Mouse (Mus musculus) thymus, adult 18-20 months (tissue): ENCODE data around the gene Dab1.

Source experiments
- DNase-seq, 2 experiments: peaks; one replicate each; pipeline ENCODE4 v3.0.0; 2022; ENCODE audit warnings: mixed read lengths in 2 of 2

Dab1 gene

DNA sequence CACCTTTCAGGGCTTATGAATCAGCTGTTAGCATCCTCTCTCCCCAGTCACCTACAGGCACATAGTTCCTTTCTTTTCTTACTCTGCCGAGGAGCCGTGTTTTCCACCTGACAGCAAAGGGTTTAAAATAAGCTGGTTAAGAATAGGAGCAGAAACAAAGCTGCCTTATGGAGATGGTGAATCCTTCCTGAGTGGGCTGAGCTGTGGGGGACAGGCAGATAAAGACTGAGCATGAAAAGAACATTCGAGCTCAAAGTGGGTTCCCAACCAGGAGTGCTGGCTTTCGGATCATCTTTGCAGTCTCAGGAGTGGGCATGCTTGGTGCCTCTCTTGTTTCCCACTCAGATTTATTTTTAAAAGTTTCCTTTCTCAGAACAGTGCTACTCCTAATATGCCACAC, 913.7 kb downstream of the Dab1 start:
- DNase-seq = no peak

DNA sequence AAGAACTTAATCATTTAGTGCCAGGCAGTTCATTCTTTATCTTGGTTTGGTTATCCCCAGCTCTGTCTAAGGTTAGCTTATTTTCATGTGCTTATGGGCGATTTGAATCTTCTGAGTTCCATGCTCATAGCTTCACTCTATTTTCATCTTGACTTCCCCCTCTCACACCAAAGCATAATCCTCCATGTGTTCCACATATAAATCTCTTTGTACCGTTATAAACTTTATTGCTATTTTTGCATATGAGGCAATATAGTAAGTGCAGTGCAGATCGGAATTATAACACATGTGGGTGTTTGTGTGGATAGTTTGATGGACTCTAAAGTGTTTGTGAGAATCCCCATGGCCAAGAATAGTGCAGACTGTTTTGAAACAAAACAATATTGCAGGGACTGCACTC, 919.3 kb downstream of the Dab1 start:
- DNase-seq = no peak

- no peak for DNase-seq
These were observed 919.9 kb downstream of the Dab1 start for GRCm38 (mm10) chr4:104539047-104539446.

GRCm38 (mm10) chr4:104547091-104547490, 927.9 kb downstream of the Dab1 start:
- no peak for DNase-seq

DNA sequence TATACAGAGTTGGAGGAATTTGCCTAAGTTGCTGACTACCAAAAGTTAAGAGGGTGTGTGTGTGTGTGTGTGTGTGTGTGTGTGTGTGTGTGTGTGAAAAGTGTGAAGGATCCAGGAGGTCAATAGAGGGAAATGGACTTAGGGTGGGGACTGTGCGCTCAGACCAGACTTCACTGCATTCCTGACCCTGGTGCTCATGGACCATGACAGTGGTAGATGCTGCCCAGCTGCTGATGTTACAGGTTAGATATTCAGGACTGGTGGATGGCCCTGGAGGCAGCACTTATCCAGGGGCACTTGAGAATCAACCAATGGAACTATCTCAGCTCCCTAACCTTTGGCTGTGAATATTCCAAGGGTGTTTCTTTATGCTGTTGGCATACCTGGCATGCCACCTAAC, 929.1 kb downstream of the Dab1 start:
- DNase-seq = no peak

- no peak for DNase-seq
These were observed 931.5 kb downstream of the Dab1 start for GRCm38 (mm10) chr4:104550581-104551205.

DNA sequence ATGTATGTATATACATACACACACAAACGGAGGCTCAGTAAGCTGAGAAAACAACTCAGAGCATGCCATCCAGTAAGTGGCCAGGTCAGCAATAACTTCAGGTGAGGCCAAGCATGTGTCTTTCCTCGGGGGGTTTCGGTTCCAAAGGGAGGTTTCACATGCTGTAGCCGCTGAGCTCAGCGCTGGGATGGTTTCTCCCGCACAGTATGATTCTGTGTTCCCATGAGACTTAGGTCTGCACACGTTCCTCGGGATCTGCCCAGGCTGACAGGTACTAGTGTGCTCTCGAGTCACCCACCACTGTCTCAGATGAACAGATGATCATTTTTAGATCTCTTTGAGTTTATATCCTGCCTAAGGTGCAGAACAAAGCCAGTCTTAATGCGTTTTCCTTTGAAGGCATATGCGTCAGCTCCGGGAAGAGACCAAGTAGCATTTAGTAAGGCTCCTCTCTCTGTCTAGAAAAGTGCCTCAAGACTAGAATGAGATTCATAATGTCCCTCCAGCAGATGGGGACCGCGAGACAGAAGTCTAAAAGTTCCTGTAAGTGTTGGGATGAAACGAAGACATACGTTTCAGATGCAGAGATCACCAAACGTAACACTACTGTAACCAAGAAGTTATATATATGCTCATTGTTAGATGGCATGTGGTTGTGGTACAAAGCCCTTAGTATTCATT, 932.4 kb downstream of the Dab1 start:
- DNase-seq = no peak

- DNase-seq = no peak
These were observed 936.2 kb downstream of the Dab1 start for GRCm38 (mm10) chr4:104555408-104555807.

DNA sequence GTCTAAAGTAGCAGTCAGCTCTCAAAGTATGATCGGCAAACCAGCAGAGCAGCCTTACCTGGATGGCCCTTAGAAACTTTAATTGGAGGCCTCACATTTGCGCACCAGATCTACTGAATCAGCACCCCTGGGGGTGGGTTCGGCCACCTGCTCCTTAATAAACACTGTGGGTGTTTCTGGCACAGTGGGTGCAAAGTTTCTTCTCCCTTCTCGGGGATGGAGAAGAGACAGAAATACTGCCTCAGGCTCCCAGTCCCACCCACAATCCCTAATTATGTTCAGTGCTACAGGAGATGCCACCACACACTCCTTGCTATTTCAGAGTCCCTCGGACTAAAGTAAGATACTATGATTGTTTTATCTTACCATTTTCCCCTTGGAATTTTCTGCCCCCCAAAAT, 944.4 kb downstream of the Dab1 start:
- DNase-seq = no peak

- DNase-seq = no peak
These were observed 951.4 kb downstream of the Dab1 start for GRCm38 (mm10) chr4:104570523-104570922.

- no peak for DNase-seq
These were observed 953.3 kb downstream of the Dab1 start for GRCm38 (mm10) chr4:104572440-104572839.

GRCm38 (mm10) chr4:104573419-104573818, 954.3 kb downstream of the Dab1 start:
- DNase-seq = no peak

DNA sequence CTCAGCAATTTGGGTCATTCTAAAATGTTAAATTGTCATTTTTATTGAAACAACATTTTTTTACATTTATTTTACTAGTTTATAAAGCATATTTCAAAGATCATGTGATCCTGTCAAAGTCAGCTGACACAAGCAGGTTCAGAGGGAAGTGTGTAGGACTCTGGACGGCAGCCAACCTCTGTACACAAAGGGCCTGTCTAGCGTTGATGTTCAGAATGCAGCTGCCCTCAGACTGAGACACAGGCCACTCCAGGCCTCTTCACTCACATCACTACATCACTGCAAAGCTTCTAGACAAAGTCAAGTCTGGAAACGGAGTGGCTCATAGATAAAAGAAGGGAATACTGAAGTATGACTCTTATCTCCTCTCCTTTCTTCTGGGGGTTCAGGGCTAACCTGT, 959.2 kb downstream of the Dab1 start:
- DNase-seq = no peak

- no peak for DNase-seq
These were observed 960.9 kb downstream of the Dab1 start for GRCm38 (mm10) chr4:104579946-104580544.

GRCm38 (mm10) chr4:104582726-104583125, 963.6 kb downstream of the Dab1 start:
- no peak for DNase-seq

- DNase-seq = no peak
These were observed 968.7 kb downstream of the Dab1 start for GRCm38 (mm10) chr4:104587826-104588225.

GRCm38 (mm10) chr4:104596936-104597335, 977.8 kb downstream of the Dab1 start:
- no peak for DNase-seq

DNA sequence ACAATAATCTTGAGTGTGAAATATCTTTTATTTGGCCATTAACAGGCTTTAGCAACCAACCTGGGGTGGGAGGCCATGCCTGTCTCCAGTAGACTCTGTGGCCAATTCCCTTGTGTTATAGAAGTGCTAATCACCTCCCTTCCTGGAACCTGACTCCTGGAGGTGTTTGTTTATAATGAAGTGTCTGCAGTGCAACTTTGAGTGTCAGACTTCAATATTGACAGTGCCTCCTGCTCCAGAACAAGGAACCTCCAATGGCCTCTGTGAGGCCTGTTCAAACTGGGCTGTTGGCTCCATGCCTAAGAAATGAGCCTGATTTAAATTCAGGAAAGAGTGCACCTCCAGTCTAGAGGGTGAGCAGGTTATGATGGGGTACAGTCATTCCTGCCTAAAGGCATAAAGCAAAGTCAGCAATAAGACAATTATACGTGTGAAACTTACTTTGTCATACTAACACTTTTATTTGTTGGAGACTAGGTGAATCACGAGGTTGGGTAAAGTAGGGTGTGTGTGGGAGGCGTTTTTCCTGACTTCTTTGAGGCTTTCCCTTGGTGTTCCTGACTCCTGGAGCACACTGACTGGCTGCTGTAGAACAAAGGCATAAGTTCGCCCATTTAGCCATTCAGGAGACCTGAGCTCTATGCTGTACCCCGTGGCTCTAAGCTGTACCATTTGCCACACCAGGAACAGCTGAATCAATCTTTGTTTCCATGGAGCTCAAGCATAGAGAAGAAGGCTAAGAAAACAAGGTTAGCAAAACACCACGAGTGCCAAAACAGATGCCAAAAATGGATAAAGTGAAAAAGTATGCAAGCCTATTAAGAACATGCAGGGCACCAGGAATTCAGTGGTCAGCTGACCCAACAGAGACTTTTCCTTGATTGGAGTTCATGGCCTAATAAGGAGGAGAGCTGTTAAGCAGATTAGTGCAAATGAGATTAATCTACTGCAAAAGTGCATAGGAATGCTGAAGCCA, 978.6 kb downstream of the Dab1 start:
- DNase-seq = no peak

- no peak for DNase-seq
These were observed 983.6 kb downstream of the Dab1 start for GRCm38 (mm10) chr4:104602804-104603203.

GRCm38 (mm10) chr4:104604298-104604697, 985.1 kb downstream of the Dab1 start:
- no peak for DNase-seq

DNA sequence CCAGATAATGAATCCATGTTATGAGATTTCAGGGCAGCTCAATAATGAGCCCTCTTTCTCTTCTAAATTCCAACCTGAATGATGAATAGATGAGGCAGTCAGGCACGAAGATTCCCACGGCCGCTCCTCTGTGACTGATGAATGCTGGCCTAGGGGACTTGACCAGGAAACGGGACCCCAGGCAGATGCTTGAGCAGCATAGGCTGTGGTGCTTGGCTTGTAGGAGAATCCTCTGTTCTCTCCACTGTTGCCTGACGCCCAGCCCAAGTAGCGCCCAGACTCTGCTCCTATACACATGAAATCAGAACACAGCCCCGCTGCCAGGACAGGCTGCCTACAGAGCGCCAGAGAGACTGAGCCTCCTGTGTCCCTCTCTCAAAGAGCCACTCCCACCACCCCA, 987.7 kb downstream of the Dab1 start:
- no peak for DNase-seq

- DNase-seq = no peak
These were observed 988.5 kb downstream of the Dab1 start for GRCm38 (mm10) chr4:104607636-104608035.

- DNase-seq = no peak
These were observed 1000.3 kb downstream of the Dab1 start for GRCm38 (mm10) chr4:104619452-104619851.
